Mouse (Mus musculus): ENCODE data around the gene Prss41.

- TF ChIP-seq CTCF (IDR thresholded peaks at IDR 0.05; ENCODE audit: low read depth): peak; percentile 35
- TF ChIP-seq EP300 (IDR thresholded peaks at IDR 0.05; ENCODE audit: low read depth): no peak
Observed at GRCm38 (mm10) chr17:23843812-23844273, at the start of gene Prss41, which contains the start of gene Prss32.

Data from heart, postnatal 0 days (tissue).